Mouse (Mus musculus) adrenal gland, adult 18-20 months (tissue): ENCODE data around the gene Rtn3. TPM values are rescaled to one million over a fixed set of nuclear protein-coding genes. Genes with fewer than 3 reads are reported as not detected.
A peak's percentile ranks its signal among the peaks of the same experiment; 100 is the strongest.
"Not testable (repeated sequence)": the region's sequence is repeated elsewhere in the genome, so short reads cannot be mapped to it uniquely, and the experiment has no call there.

Experiments used
- DNase-seq, 2 experiments: peaks; one replicate each; pipeline ENCODE4 v3.0.0; 2021 to 2022; ENCODE audit warnings: low spot score in 2 of 2
- long read RNA-seq, 2 experiments: library from polyadenylated mRNA; stranded (forward); transcript quantifications; one replicate each; pipeline ENCODE4 v2.0.0; 2021
- total RNA-seq, 2 experiments: library from RNA; stranded (reverse); gene quantifications; 1 replicate in 1 of 2; 2 replicates in 1 of 2; pipeline ENCODE4 v1.2.3; 2021

Rtn3 gene
- total RNA-seq = 100 to 1,000 TPM; 137 to 151 TPM
- long read RNA-seq, experiment 1, transcript Rtn3-203 (7 exons, 2,762 nt) = major isoform, 163 of 172 reads
- long read RNA-seq, experiment 1, partial matches to known transcripts = 3 of 172 reads
- long read RNA-seq, experiment 1, other reads (novel, unspliced or antisense) = 3 of 172 reads
- long read RNA-seq, experiment 2, transcript Rtn3-203 (7 exons, 2,762 nt) = major isoform, 152 of 181 reads
- long read RNA-seq, experiment 2, partial matches to known transcripts = 5 of 181 reads
- long read RNA-seq, experiment 2, other reads (novel, unspliced or antisense) = 23 of 181 reads

- peak; percentile 96 to 97 for DNase-seq
Observed at GRCm38 (mm10) chr19:7482599-7483511, at the start of gene Rtn3. Gene Rtn3, minus strand, starts transcription at chr19:7483281.

GRCm38 (mm10) chr19:7531906-7532305, 48.8 kb upstream of the Rtn3 start:
- no peak for DNase-seq

GRCm38 (mm10) chr19:7528639-7529428, 45.8 kb upstream of the Rtn3 start:
- peak; percentile 49 to 65 for DNase-seq

- DNase-seq = no peak
Observed at GRCm38 (mm10) chr19:7524879-7525278, 41.8 kb upstream of the Rtn3 start.

GRCm38 (mm10) chr19:7523781-7524180, 40.7 kb upstream of the Rtn3 start:
- no peak for DNase-seq

- no peak for DNase-seq
Observed at GRCm38 (mm10) chr19:7523292-7523691, 40.2 kb upstream of the Rtn3 start.

- no peak for DNase-seq
Observed at GRCm38 (mm10) chr19:7522856-7523255, 39.8 kb upstream of the Rtn3 start.

GRCm38 (mm10) chr19:7521619-7522018, 38.5 kb upstream of the Rtn3 start:
- DNase-seq = no peak

- DNase-seq = no peak
Observed at GRCm38 (mm10) chr19:7516437-7516836, 33.4 kb upstream of the Rtn3 start.

GRCm38 (mm10) chr19:7508026-7508425, 24.9 kb upstream of the Rtn3 start:
- DNase-seq = no peak

- no peak for DNase-seq
Observed at GRCm38 (mm10) chr19:7506321-7506720, 23.2 kb upstream of the Rtn3 start.

- no peak for DNase-seq
Observed at GRCm38 (mm10) chr19:7502432-7502831, 19.4 kb upstream of the Rtn3 start.

- DNase-seq = no peak
Observed at GRCm38 (mm10) chr19:7500701-7501100, 17.6 kb upstream of the Rtn3 start.

- DNase-seq = no peak
Observed at GRCm38 (mm10) chr19:7498816-7499215, 15.7 kb upstream of the Rtn3 start.

- not testable (repeated sequence) for DNase-seq
Observed at GRCm38 (mm10) chr19:7496070-7496469, 13.0 kb upstream of the Rtn3 start.

- no peak for DNase-seq
Observed at GRCm38 (mm10) chr19:7495221-7496038, 12.3 kb upstream of the Rtn3 start.

GRCm38 (mm10) chr19:7494187-7495015, 11.3 kb upstream of the Rtn3 start:
- peak; percentile 88 to 92 for DNase-seq

GRCm38 (mm10) chr19:7493352-7494186, 10.5 kb upstream of the Rtn3 start, which contains the start of gene Atl3:
Gene Atl3, plus strand, starts transcription at chr19:7494040.
- DNase-seq = no peak

- no peak for DNase-seq
Observed at GRCm38 (mm10) chr19:7492682-7493081, 9.6 kb upstream of the Rtn3 start.
